Mouse (Mus musculus): Measurements from ENCODE around the gene Rnf5. TPM values are rescaled to one million over a fixed set of nuclear protein-coding genes. Genes with fewer than 3 reads are reported as not detected.
A peak's percentile ranks its signal among the peaks of the same experiment; 100 is the strongest.

The Rnf5 gene
- polyA plus RNA-seq, 1 experiment from 2014 or later: 114 TPM

DNA sequence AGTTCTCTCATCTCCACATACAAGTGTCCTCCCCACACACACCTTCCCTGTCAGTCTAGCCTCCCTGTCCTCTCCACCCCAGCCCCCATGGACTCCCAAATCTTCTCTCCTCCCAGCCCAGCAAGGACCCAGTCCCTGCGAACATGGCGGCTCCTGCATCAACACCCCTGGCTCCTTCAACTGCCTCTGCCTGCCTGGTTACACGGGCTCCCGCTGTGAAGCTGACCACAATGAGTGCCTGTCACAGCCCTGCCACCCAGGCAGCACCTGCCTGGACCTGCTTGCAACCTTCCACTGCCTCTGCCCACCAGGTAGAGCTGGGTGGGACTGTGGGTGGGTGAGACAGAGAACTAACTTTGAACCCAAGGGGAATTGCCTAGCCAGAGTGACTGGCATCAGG is 33.6 kb downstream of the Rnf5 start:
- Histone ChIP-seq H3K27ac (ENCODE audit: low read length) (no peak overlapping the region), H3K4me3 (ENCODE audit: low read length) (no peak overlapping the region), H3K36me3 (ENCODE audit: control insufficient read depth, insufficient read depth) (0 out of 2 replicates have a peak, but pooled peaks cover 2% of the 10 kb centered on the region), H3K9me3 (replicated peaks; ENCODE audit: control insufficient read depth, low read length) (no peaks in the 10 kb centered on the region), H3K9ac (ENCODE audit: low read length) (no peak overlapping the region), H3K4me1 (ENCODE audit: control insufficient read depth, insufficient read depth, low read length) (no peaks in the 10 kb centered on the region), H3K27me3 (ENCODE audit: control insufficient read depth, insufficient read depth, low read length) (no peaks in the 10 kb centered on the region; the same call in 1 of the 2 replicates), H3K4me2 (ENCODE audit: low read depth, low read length) (no peak overlapping the region)
- 63% methylated on average over 4 of the region's 4 CpGs for WGBS
- ATAC-seq (replicated peaks; ENCODE audit: extremely low read depth, insufficient read depth, low FRiP score): no peak

DNA sequence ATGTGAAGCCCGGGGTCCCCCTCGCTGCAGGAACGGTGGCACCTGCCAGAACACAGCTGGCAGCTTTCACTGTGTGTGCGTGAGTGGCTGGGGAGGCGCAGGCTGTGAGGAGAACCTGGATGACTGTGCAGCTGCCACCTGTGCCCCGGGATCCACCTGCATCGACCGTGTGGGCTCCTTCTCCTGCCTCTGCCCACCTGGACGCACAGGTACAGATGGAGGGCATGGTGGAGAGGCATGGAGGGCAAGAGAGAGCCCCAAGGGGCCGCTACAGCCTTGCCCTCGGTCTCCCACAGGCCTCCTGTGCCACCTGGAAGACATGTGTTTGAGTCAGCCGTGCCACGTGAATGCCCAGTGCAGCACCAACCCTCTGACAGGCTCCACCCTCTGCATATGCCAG is 35.1 kb downstream of the Rnf5 start:
- Histone ChIP-seq H3K4me2 (ENCODE audit: low read depth, low read length) (no peak overlapping the region), H3K9ac (ENCODE audit: low read length) (no peak overlapping the region), H3K4me3 (ENCODE audit: low read length) (no peak overlapping the region), H3K27me3 (ENCODE audit: control insufficient read depth, insufficient read depth, low read length) (no peaks in the 10 kb centered on the region; the same call in 1 of the 2 replicates), H3K36me3 (ENCODE audit: control insufficient read depth, insufficient read depth) (0 out of 2 replicates have a peak, but pooled peaks cover 2% of the 10 kb centered on the region), H3K9me3 (replicated peaks; ENCODE audit: control insufficient read depth, low read length) (no peaks in the 10 kb centered on the region), H3K4me1 (ENCODE audit: control insufficient read depth, insufficient read depth, low read length) (peaks cover 8% of the 10 kb centered on the region), H3K27ac (ENCODE audit: low read length) (no peak overlapping the region)
- ATAC-seq (replicated peaks; ENCODE audit: extremely low read depth, insufficient read depth, low FRiP score): no peak
- WGBS: 75% methylated on average over 13 of the region's 13 CpGs

DNA sequence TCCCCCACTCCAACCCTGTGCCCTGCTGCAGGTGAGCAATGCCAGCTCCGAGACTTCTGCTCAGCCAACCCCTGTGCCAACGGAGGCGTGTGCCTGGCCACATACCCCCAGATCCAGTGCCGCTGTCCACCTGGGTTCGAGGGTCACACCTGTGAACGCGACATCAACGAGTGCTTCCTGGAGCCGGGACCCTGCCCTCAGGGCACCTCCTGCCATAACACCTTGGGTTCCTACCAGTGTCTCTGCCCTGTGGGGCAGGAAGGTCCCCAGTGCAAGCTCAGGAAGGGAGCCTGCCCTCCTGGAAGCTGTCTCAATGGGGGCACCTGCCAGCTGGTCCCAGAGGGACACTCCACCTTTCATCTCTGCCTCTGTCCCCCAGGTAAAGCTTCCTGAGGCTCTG is 36.2 kb downstream of the Rnf5 start:
- no peak for ATAC-seq (replicated peaks; ENCODE audit: extremely low read depth, insufficient read depth, low FRiP score)
- Histone ChIP-seq H3K4me1 (ENCODE audit: control insufficient read depth, insufficient read depth, low read length) (peaks cover 8% of the 10 kb centered on the region), H3K36me3 (ENCODE audit: control insufficient read depth, insufficient read depth) (0 out of 2 replicates have a peak, but pooled peaks cover 2% of the 10 kb centered on the region), H3K27me3 (ENCODE audit: control insufficient read depth, insufficient read depth, low read length) (no peaks in the 10 kb centered on the region; the same call in 1 of the 2 replicates), H3K9me3 (replicated peaks; ENCODE audit: control insufficient read depth, low read length) (no peaks in the 10 kb centered on the region), H3K9ac (ENCODE audit: low read length) (no peak overlapping the region), H3K4me3 (ENCODE audit: low read length) (no peak overlapping the region), H3K27ac (ENCODE audit: low read length) (no peak overlapping the region), H3K4me2 (ENCODE audit: low read depth, low read length) (no peak overlapping the region)
- 64% methylated on average over 9 of the region's 9 CpGs for WGBS

GRCm38 (mm10) chr17:34564796-34565195 is 38.7 kb downstream of the Rnf5 start:
- WGBS: 25% methylated on average over 3 of the region's 3 CpGs
- H3K27me3 ChIP-seq (ENCODE audit: control insufficient read depth, insufficient read depth, low read length): no peaks in the 10 kb centered on the region; the same call in 1 of the 2 replicates
- 0 out of 2 replicates have a peak, but pooled peaks cover 2% of the 10 kb centered on the region for H3K9me3 ChIP-seq (replicated peaks; ENCODE audit: control insufficient read depth, low read length)
- peak overlapping the region; percentile 53 for H3K4me2 ChIP-seq (ENCODE audit: low read depth, low read length)
- peak overlapping the region; percentile 89 for H3K27ac ChIP-seq (ENCODE audit: low read length)
- peaks cover 8% of the 10 kb centered on the region for H3K4me1 ChIP-seq (ENCODE audit: control insufficient read depth, insufficient read depth, low read length)
- peak overlapping the region; percentile 63 for H3K9ac ChIP-seq (ENCODE audit: low read length)
- H3K4me3 ChIP-seq (ENCODE audit: low read length): peak overlapping the region; percentile 36
- 0 out of 2 replicates have a peak, but pooled peaks cover 2% of the 10 kb centered on the region for H3K36me3 ChIP-seq (ENCODE audit: control insufficient read depth, insufficient read depth)
- ATAC-seq (replicated peaks; ENCODE audit: extremely low read depth, insufficient read depth, low FRiP score): peak; percentile 54; the same call in 1 of the 2 replicates

DNA sequence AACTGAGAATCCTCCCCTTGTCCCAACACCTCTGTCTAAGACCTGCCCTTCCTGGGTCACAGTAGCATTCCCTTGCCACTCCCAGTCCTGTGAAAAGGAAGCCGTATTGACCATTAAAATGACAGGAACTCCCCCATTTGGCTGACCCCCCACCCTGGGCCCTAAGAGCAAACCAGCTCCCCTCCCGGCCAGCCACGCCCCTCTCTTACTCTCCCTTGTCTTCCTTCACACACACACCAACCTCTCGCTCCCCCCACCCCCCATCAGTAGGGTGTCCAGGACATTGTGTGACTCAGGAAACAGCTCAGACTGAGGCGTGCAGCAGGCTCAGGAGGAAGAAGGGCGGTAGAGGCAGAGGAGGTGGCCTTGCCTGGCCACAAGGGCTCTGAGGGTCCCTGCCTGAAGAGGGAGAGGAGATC is 39.5 kb downstream of the Rnf5 start, which contains the start of gene Notch4:
Gene Notch4, plus strand, starts transcription at position 266 of the 419 bp plus-strand sequence.
- peak; percentile 77 for ATAC-seq (replicated peaks; ENCODE audit: extremely low read depth, insufficient read depth, low FRiP score)
- H3K27ac ChIP-seq (ENCODE audit: low read length): peak within 1 kb of the TSS; percentile 89
- peak within 1 kb of the TSS; percentile 36 for H3K4me3 ChIP-seq (ENCODE audit: low read length)
- no peaks in the 10 kb centered on the region; the same call in 1 of the 2 replicates for H3K27me3 ChIP-seq (ENCODE audit: control insufficient read depth, insufficient read depth, low read length)
- H3K4me1 ChIP-seq (ENCODE audit: control insufficient read depth, insufficient read depth, low read length): peaks cover 8% of the 10 kb centered on the region
- H3K9ac ChIP-seq (ENCODE audit: low read length): peak within 1 kb of the TSS; percentile 63
- 0 out of 2 replicates have a peak, but pooled peaks cover 2% of the 10 kb centered on the region for H3K36me3 ChIP-seq (ENCODE audit: control insufficient read depth, insufficient read depth)
- H3K4me2 ChIP-seq (ENCODE audit: low read depth, low read length): peak within 1 kb of the TSS; percentile 53
- 0 out of 2 replicates have a peak, but pooled peaks cover 2% of the 10 kb centered on the region for H3K9me3 ChIP-seq (replicated peaks; ENCODE audit: control insufficient read depth, low read length)
- WGBS: 11% methylated on average over 6 of the region's 6 CpGs

GRCm38 (mm10) chr17:34563354-34563753 is 40.1 kb downstream of the Rnf5 start:
- Histone ChIP-seq H3K9me3 (replicated peaks; ENCODE audit: control insufficient read depth, low read length) (0 out of 2 replicates have a peak, but pooled peaks cover 2% of the 10 kb centered on the region), H3K27ac (ENCODE audit: low read length) (peak overlapping the region; percentile 41; the same call in 1 of the 2 replicates), H3K4me1 (ENCODE audit: control insufficient read depth, insufficient read depth, low read length) (peaks cover 8% of the 10 kb centered on the region), H3K4me3 (ENCODE audit: low read length) (no peak overlapping the region), H3K9ac (ENCODE audit: low read length) (no peak overlapping the region), H3K36me3 (ENCODE audit: control insufficient read depth, insufficient read depth) (0 out of 2 replicates have a peak, but pooled peaks cover 2% of the 10 kb centered on the region), H3K4me2 (ENCODE audit: low read depth, low read length) (no peak overlapping the region), H3K27me3 (ENCODE audit: control insufficient read depth, insufficient read depth, low read length) (no peaks in the 10 kb centered on the region; the same call in 1 of the 2 replicates)
- 57% methylated on average over 11 of the region's 11 CpGs for WGBS
- no peak for ATAC-seq (replicated peaks; ENCODE audit: extremely low read depth, insufficient read depth, low FRiP score)

DNA sequence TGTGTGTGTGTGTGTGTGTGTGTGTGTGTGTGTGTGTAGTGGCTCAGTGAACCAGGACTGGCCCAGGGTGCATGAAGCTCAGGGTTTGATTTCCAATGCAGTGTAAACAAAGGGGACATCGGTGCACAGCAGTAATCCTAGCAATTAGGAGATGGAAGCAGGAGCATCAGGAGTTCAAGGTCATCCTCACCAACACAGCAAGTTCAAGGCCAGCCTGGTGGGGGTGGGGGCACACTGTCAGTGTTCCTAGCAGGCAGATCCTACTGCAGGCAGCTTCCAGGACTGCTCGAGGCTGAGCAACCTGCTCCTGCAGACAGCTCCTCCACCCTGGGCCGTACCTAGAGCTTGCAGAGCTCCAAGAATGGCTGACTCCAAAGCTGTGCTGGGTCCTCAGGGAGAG is 40.9 kb downstream of the Rnf5 start:
- WGBS: 66% methylated on average over 3 of the region's 3 CpGs
- no peak for ATAC-seq (replicated peaks; ENCODE audit: extremely low read depth, insufficient read depth, low FRiP score)
- 0 out of 2 replicates have a peak, but pooled peaks cover 2% of the 10 kb centered on the region for H3K9me3 ChIP-seq (replicated peaks; ENCODE audit: control insufficient read depth, low read length)
- no peak overlapping the region for H3K4me2 ChIP-seq (ENCODE audit: low read depth, low read length)
- no peak overlapping the region for H3K27ac ChIP-seq (ENCODE audit: low read length)
- H3K27me3 ChIP-seq (ENCODE audit: control insufficient read depth, insufficient read depth, low read length): no peaks in the 10 kb centered on the region; the same call in 1 of the 2 replicates
- H3K9ac ChIP-seq (ENCODE audit: low read length): no peak overlapping the region
- H3K4me1 ChIP-seq (ENCODE audit: control insufficient read depth, insufficient read depth, low read length): peaks cover 8% of the 10 kb centered on the region
- H3K36me3 ChIP-seq (ENCODE audit: control insufficient read depth, insufficient read depth): 0 out of 2 replicates have a peak, but pooled peaks cover 2% of the 10 kb centered on the region
- no peak overlapping the region for H3K4me3 ChIP-seq (ENCODE audit: low read length)

DNA sequence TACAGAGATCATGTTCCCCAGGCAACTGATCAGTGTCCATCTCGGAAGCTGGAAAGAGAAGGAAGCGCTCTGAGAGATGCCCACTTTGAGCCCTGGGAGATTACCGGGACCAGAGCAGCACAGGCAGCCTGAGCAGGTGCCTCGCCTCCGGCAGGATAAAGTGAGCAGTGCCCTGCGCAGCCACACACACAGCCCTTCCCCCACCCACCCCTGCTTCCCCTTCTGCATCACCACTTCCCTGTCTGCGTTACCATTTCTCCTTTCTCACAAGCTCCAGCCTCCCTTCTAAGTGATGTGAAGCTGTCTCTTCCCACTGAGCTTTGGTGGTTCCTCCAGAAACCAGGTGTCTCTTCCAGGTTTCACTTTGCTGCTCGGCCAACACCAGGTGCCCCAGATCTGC is 42.3 kb downstream of the Rnf5 start:
- no peaks in the 10 kb centered on the region; the same call in 1 of the 2 replicates for H3K27me3 ChIP-seq (ENCODE audit: control insufficient read depth, insufficient read depth, low read length)
- H3K27ac ChIP-seq (ENCODE audit: low read length): peak overlapping the region; percentile 68
- H3K4me2 ChIP-seq (ENCODE audit: low read depth, low read length): peak overlapping the region; percentile 21
- H3K4me1 ChIP-seq (ENCODE audit: control insufficient read depth, insufficient read depth, low read length): peaks cover 8% of the 10 kb centered on the region
- peak overlapping the region; percentile 15; the same call in 1 of the 2 replicates for H3K4me3 ChIP-seq (ENCODE audit: low read length)
- H3K9me3 ChIP-seq (replicated peaks; ENCODE audit: control insufficient read depth, low read length): 0 out of 2 replicates have a peak, but pooled peaks cover 2% of the 10 kb centered on the region
- 0 out of 2 replicates have a peak, but pooled peaks cover 2% of the 10 kb centered on the region for H3K36me3 ChIP-seq (ENCODE audit: control insufficient read depth, insufficient read depth)
- ATAC-seq (replicated peaks; ENCODE audit: extremely low read depth, insufficient read depth, low FRiP score): no peak
- WGBS: 40% methylated on average over 8 of the region's 8 CpGs
- H3K9ac ChIP-seq (ENCODE audit: low read length): no peak overlapping the region

- 88% methylated on average over 6 of the region's 6 CpGs for WGBS
- Histone ChIP-seq H3K27ac (ENCODE audit: low read length) (no peak overlapping the region; the same call in 1 of the 2 replicates), H3K4me1 (ENCODE audit: control insufficient read depth, insufficient read depth, low read length) (peaks cover 8% of the 10 kb centered on the region), H3K4me3 (ENCODE audit: low read length) (no peak overlapping the region), H3K36me3 (ENCODE audit: control insufficient read depth, insufficient read depth) (no peaks in the 10 kb centered on the region), H3K9ac (ENCODE audit: low read length) (no peak overlapping the region), H3K9me3 (replicated peaks; ENCODE audit: control insufficient read depth, low read length) (0 out of 2 replicates have a peak, but pooled peaks cover 2% of the 10 kb centered on the region), H3K4me2 (ENCODE audit: low read depth, low read length) (no peak overlapping the region), H3K27me3 (ENCODE audit: control insufficient read depth, insufficient read depth, low read length) (no peaks in the 10 kb centered on the region; the same call in 1 of the 2 replicates)
- ATAC-seq (replicated peaks; ENCODE audit: extremely low read depth, insufficient read depth, low FRiP score): no peak
Observed at GRCm38 (mm10) chr17:34560438-34560837, 43.1 kb downstream of the Rnf5 start.

Data from heart, embryonic 16.5 days (tissue).